Mouse (Mus musculus) megakaryocyte-erythroid progenitor cell, adult 5 weeks (primary cell): Measurements from ENCODE around the gene Smim22. TPM values are rescaled to one million over a fixed set of nuclear protein-coding genes. Genes with fewer than 3 reads are reported as not detected.

Source experiments
- polyA plus RNA-seq: library from polyadenylated mRNA; stranded (reverse); fragments of >175 nt; gene quantifications from 2 replicates; pipeline ENCODE4 v1.2.3, GENCODE M21; 2012

The Smim22 gene
- not detected in 2 replicates for polyA plus RNA-seq

DNA sequence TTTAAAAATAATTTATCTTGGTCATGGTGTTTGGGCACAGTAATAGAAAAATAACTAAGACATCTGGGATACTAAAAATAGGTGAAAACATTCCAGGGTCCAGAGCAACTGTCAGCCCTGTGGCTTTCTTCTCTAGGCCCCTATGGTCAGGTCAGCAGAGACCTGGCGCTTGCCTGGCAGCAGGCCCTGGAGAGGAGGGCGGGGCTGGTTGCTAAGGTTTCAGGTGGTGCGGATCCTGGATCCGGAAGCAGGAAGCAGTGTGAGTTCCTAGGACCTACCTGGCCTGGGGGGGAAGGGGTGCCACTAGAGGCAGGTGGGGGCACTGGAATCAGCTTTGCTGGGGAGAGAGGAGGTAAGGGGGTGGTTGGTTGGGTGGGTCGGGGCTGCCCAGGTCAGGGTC lies at the start of gene Smim22:
Smim22 (plus strand) TSS at position 222 of the 400 bp plus-strand sequence.

GRCm38 (mm10) chr16:4963797-4964709 lies 43.0 kb upstream of the Smim22 start, which contains the start of gene Anks3:
Gene Anks3, minus strand, starts transcription at chr16:4964205.

GRCm38 (mm10) chr16:4997553-4997952 lies 9.5 kb upstream of the Smim22 start, which contains the start of gene Sept12:
Gene Sept12, minus strand, starts transcription at chr16:4997852.

GRCm38 (mm10) chr16:5013054-5013838 lies 6.2 kb downstream of the Smim22 start, which contains the start of gene Rogdi:
Gene Rogdi, minus strand, starts transcription at chr16:5013553.

DNA sequence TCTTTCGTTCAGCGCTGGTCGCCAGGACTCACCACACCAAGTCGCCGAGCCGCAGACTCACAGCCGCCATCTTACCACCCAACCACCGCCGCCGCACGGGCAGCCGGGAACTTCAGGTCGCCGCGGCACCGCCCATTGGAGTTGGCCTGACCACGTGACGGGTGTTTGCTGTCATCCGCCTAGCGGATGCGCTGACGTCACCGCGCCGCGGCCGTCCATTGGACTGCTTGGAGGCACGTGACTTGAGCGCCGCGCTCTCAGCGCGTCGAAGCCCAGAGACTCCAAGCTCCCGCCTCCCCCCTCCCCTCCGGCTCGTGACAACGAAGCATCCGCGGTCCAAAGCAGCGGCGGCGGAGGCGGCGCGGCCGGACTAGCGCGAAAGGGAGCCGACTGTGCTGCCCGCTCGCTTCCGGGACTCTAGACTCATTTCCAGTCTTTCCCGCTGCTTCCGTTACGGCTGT lies 42.7 kb downstream of the Smim22 start, which contains the start of the genes Glyr1 and Ubn1:
Glyr1 (minus strand) TSS at position 90 of the 461 bp plus-strand sequence.
Ubn1 (plus strand) TSS at position 284 of the 461 bp plus-strand sequence.

Other genes starting within 250 kb of the Smim22 start
- gene Cdip1, start 217.0 kb upstream of the Smim22 start, polyA plus RNA-seq: 37.4 and 39.7 TPM in 2 replicates
- gene 4930562C15Rik, start 171.9 kb upstream of the Smim22 start, polyA plus RNA-seq: not detected in 2 replicates
- 306 and 321 TPM in 2 replicates for gene Ubald1, start 127.0 kb upstream of the Smim22 start, polyA plus RNA-seq
- 26.9 and 28.9 TPM in 2 replicates for gene Mgrn1, start 121.0 kb upstream of the Smim22 start, polyA plus RNA-seq
- gene Nudt16l1, start 68.5 kb upstream of the Smim22 start, polyA plus RNA-seq: 38.9 and 41.7 TPM in 2 replicates
- 35.1 and 47.1 TPM in 2 replicates for gene Anks3, start 43.1 kb upstream of the Smim22 start, polyA plus RNA-seq
- 0.03 TPM in 1 of 2 replicates, not detected in the other for gene Sept12, start 9.4 kb upstream of the Smim22 start, polyA plus RNA-seq
- gene Rogdi, start 6.3 kb downstream of the Smim22 start, polyA plus RNA-seq: 111 and 130 TPM in 2 replicates
- gene Glyr1, start 42.6 kb downstream of the Smim22 start, polyA plus RNA-seq: 23.6 and 25.3 TPM in 2 replicates
- gene Ubn1, start 42.8 kb downstream of the Smim22 start, polyA plus RNA-seq: 20.0 and 22.6 TPM in 2 replicates
- 0.02 TPM in 1 of 2 replicates, not detected in the other for gene Ppl, start 125.1 kb downstream of the Smim22 start, polyA plus RNA-seq
- gene Sec14l5, start 139.8 kb downstream of the Smim22 start, polyA plus RNA-seq: not detected in 2 replicates
- 54.6 and 72.0 TPM in 2 replicates for gene Nagpa, start 196.7 kb downstream of the Smim22 start, polyA plus RNA-seq
- not detected in 2 replicates for gene AU021092, start 215.0 kb downstream of the Smim22 start, polyA plus RNA-seq
- gene Alg1, start 226.3 kb downstream of the Smim22 start, polyA plus RNA-seq: 13.6 and 14.8 TPM in 2 replicates
- gene Eef2kmt, start 248.7 kb downstream of the Smim22 start, polyA plus RNA-seq: 3.7 and 3.8 TPM in 2 replicates